Mouse (Mus musculus) splenic B cell, adult 2 months (primary cell): ENCODE results near the gene Gm20388.
"Not testable (repeated sequence)": the region's sequence is repeated elsewhere in the genome, so short reads cannot be mapped to it uniquely, and the experiment has no call there.

ENCODE experiments used
- DNase-seq: peaks from one replicate; pipeline ENCODE4 v3.0.0-alpha.2; 2011; ENCODE audit warnings: low read depth, low spot score
- H3K27me3 ChIP-seq: 2 replicates; pipeline ENCODE4 v1.6.1; 2012; ENCODE audit warnings: mild to moderate bottlenecking, low read length, moderate library complexity, mixed read lengths; ENCODE audit not compliant: control insufficient read depth, poor library complexity, insufficient read depth, severe bottlenecking
- H3K36me3 ChIP-seq: 2 replicates; pipeline ENCODE4 v1.6.1; 2012; ENCODE audit warnings: mild to moderate bottlenecking, low read length, moderate library complexity, mixed read lengths; ENCODE audit not compliant: control insufficient read depth, poor library complexity, insufficient read depth, severe bottlenecking

Gene Gm20388

GRCm38 (mm10) chr8:122626896-122627295 lies 2716.3 kb downstream of the Gm20388 start:
- Histone ChIP-seq H3K27me3 (no peaks in the 10 kb centered on the region), H3K36me3 (peaks cover 9% of the 10 kb centered on the region)
- no peak for DNase-seq

- no peak for DNase-seq
- Histone ChIP-seq H3K27me3 (no peaks in the 10 kb centered on the region), H3K36me3 (peaks cover 17% of the 10 kb centered on the region)
These were observed 2718.7 kb downstream of the Gm20388 start for GRCm38 (mm10) chr8:122629388-122629787.

DNA sequence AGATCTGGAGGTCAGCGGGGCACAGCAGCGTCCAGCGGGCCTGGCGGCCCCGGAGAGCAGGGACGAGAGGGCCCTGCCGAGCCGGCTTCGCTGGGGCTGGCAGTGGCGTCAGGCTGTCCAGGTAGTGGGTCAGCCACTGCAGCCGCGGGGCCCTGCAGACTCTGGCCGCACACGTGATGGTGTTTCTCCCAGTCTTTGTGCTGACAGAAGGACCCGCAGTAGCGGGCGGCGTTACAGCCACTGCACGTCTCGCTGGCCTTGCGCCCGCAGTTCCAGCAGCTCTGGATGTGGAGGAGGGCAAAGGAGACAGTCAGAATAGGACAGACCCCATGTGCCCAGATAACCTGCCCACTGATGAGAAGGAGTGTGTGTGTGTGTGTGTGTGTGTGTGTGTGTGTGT lies 2720.1 kb downstream of the Gm20388 start:
- peaks cover 22% of the 10 kb centered on the region for H3K36me3 ChIP-seq
- H3K27me3 ChIP-seq = no peaks in the 10 kb centered on the region
- DNase-seq = no peak

DNA sequence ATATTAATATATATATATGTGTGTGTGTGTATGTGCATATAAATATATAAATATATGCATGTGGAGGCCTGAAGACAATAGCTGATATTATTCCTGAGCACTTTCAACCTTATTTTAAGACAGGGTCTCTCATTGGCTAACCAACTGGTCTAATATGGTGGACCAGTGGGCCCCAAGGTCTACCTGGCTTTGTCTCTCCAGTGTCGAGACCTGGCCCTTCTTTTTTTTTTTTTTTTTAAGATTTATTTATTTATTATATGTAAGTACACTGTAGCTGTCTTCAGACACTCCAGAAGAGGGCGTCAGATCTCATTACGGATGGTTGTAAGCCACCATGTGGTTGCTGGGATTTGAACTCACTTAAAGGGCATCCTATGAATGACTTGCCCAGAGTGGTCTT lies 2721.5 kb downstream of the Gm20388 start:
- not testable (repeated sequence) for H3K27me3 ChIP-seq, DNase-seq
- H3K36me3 ChIP-seq = peaks cover 26% of the 10 kb centered on the region

GRCm38 (mm10) chr8:122633205-122633604 lies 2722.6 kb downstream of the Gm20388 start:
- peaks cover 26% of the 10 kb centered on the region for H3K36me3 ChIP-seq
- no peaks in the 10 kb centered on the region for H3K27me3 ChIP-seq
- no peak for DNase-seq

GRCm38 (mm10) chr8:122635878-122636802 lies 2725.5 kb downstream of the Gm20388 start:
- Histone ChIP-seq H3K36me3 (peaks cover 23% of the 10 kb centered on the region), H3K27me3 (no peaks in the 10 kb centered on the region)
- no peak for DNase-seq

- no peak for DNase-seq
- H3K27me3 ChIP-seq = no peaks in the 10 kb centered on the region
- H3K36me3 ChIP-seq = peaks cover 24% of the 10 kb centered on the region
These were observed 2726.1 kb downstream of the Gm20388 start for GRCm38 (mm10) chr8:122636803-122637175.

DNA sequence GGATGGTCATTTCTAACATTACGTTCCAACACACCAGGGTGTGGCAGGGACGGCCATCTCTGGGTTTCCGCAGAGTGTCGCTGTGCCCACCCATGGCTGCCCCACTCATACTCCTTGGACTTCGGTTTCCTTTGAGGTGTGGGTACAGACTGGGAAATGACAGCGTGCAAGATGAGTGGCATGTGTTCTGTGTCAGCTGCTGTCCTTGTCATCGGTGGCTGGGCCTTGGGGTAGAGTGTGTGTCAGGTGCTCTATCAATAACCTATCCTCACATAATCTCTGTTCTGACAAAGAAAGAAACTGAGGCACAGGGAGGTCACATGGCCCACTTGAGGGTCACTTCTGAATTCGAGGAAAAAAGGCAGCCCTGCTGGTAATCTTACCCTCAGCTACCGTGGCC lies 2726.6 kb downstream of the Gm20388 start:
- no peaks in the 10 kb centered on the region for H3K27me3 ChIP-seq
- no peak for DNase-seq
- peaks cover 23% of the 10 kb centered on the region for H3K36me3 ChIP-seq

GRCm38 (mm10) chr8:122638601-122639000 lies 2728.0 kb downstream of the Gm20388 start:
- DNase-seq = no peak
- no peaks in the 10 kb centered on the region for H3K27me3 ChIP-seq
- peaks cover 21% of the 10 kb centered on the region for H3K36me3 ChIP-seq

DNA sequence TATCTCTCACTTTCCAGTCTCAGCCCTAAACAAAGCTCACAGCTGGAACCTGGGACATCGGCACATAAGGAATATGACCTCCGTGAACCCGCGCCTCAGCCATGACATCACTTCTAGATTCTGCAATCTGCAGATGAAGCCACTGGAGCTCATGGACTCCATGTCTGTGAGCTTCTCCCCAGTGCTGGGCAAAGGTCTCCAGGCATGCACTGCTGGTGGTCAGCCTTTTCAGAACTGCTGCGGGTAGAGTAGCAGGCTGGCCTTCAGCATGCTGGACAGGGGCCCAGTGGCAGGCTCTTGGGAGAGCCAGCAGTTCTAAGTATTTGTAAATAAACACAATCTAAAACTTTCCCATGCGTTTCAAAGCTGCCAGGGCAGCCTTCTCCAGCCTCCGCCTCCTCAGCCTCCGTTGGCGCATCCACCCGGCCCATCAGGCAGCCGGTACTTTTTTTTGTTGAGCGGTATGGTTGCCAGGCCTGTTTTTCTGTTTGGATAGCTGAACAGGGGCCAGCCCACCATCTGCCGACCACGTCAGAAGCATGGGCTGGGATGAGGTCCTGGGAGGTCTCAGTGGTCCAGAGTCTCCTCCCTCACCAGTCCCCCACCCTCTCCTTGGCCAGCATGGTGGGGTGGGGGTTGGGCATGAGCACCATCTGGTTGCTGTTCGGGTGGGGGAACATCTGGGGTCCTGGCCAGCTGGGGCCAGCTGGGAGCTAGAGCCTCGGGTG lies 2729.0 kb downstream of the Gm20388 start:
- DNase-seq = no peak
- Histone ChIP-seq H3K36me3 (peaks cover 19% of the 10 kb centered on the region), H3K27me3 (no peaks in the 10 kb centered on the region)

DNA sequence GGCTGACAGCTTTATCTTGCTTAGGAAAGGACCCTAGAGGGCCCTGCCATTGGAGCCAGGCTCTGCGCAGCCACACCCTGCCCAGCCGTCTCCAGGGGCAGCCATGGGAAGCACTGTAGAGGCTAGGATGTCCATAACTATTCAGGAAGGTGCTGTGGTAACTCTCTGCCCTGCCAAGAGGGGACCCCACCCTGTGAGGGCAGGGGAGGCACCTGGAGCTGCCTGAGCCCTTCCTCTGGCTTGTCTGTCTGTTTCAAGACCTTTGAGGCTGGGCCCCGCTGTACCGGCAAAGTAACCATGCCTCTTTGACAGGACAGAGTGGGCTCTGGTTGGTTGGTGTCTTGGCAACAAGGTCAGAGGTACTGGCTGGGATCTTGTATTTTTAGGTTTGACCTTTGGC lies 2730.2 kb downstream of the Gm20388 start:
- Histone ChIP-seq H3K27me3 (no peaks in the 10 kb centered on the region), H3K36me3 (peaks cover 13% of the 10 kb centered on the region)
- no peak for DNase-seq

DNA sequence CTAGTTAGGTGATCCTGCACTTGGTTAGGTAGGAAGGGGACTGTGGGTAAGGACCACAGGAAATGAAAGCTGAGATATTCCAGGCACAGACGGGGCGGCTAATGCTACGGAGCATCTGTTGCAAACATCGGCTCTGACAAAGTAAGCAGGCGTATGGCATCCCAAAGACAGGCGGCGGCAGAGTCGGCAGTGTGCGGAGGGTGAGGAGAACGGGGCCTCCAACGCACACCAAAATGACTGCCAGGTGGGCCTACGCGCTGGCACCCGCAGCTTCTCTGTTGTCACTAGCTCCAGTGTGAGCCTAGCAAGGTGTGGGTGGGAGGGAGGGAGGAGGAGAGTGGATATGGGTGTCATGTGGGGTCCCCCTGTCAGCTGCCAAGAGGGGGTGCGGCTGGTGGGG lies 2730.8 kb downstream of the Gm20388 start:
- no peaks in the 10 kb centered on the region for H3K27me3 ChIP-seq
- H3K36me3 ChIP-seq = peaks cover 12% of the 10 kb centered on the region
- no peak for DNase-seq

DNA sequence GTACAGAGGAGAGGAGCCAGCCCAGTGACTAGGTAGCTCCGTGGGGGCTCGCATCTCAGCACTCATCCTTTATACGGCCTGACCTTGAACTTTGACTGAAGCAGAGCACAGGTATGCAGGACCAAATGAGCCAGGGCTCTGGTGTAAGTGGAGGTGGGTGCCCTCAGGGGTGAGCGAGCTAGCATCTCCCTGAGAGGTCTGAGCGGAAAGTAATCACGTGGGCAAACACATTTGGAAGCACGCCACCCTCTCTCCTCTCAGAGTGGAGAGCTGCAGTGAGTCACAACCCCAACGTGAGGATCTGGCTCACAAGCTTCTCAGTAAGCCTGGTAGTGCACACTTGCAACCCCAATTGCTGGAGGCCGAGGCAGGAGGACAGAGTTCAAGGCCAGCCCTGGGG lies 2731.4 kb downstream of the Gm20388 start:
- DNase-seq = no peak
- H3K27me3 ChIP-seq = no peaks in the 10 kb centered on the region
- peaks cover 11% of the 10 kb centered on the region for H3K36me3 ChIP-seq

- Histone ChIP-seq H3K36me3 (peaks cover 11% of the 10 kb centered on the region), H3K27me3 (no peaks in the 10 kb centered on the region)
- no peak for DNase-seq
These were observed 2733.7 kb downstream of the Gm20388 start for GRCm38 (mm10) chr8:122644175-122644954.

DNA sequence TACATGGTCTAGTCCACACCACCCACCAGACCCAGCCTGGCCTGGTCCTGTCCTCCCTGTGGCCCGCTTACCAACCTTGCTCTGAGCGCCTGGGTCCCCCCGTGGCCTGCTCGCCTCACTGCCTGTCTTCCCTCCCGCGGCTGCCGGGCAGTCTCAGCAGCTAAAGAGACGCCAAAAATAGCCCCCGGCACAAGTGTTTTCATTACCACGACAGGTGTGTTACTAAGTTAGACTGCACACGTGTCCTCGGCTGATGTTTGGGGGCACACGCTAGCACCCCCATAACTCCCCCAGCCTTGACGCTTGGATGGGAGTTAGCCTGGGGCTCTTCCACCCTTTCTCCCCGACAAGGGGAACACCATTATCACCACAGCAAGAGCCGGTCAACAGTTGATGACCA lies 2735.7 kb downstream of the Gm20388 start:
- Histone ChIP-seq H3K27me3 (no peaks in the 10 kb centered on the region), H3K36me3 (peaks cover 12% of the 10 kb centered on the region)
- no peak for DNase-seq
